Mouse (Mus musculus): ENCODE data around the gene Grhl3. TPM values are rescaled to one million over a fixed set of nuclear protein-coding genes. Genes with fewer than 3 reads are reported as not detected.

Grhl3 gene
- total RNA-seq, 1 experiment from 2014 or later: 0.38 TPM

- ATAC-seq (replicated peaks; ENCODE audit: insufficient number of reproducible peaks, low FRiP score, low TSS enrichment, poor library complexity, severe bottlenecking): no peak
Measured at GRCm38 (mm10) chr4:135505794-135506193, 67.6 kb downstream of the Grhl3 start.

- no peak for ATAC-seq (replicated peaks; ENCODE audit: insufficient number of reproducible peaks, low FRiP score, low TSS enrichment, poor library complexity, severe bottlenecking)
Measured at GRCm38 (mm10) chr4:135501587-135501986, 71.8 kb downstream of the Grhl3 start.

DNA sequence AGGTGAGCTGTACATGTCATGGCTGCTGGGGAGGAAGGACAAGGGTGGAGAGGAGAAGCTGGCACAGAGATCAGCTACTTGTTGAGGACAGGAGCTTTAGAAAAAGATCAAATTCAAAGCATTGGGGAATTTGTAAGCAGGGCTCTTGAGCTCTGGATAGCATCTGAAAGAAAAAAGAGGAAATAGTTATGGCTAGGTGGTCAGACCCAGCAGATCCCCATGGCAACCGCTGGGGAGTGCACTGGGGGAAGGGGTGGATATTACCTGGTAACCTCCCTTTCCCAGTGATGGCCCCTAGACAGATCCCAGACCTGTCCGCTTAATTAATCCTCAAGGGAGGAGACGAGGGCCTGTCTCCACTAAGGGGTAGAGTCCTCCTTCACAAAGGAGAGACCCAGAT lies 73.6 kb downstream of the Grhl3 start:
- no peak for ATAC-seq (replicated peaks; ENCODE audit: insufficient number of reproducible peaks, low FRiP score, low TSS enrichment, poor library complexity, severe bottlenecking)

- no peak for ATAC-seq (replicated peaks; ENCODE audit: insufficient number of reproducible peaks, low FRiP score, low TSS enrichment, poor library complexity, severe bottlenecking)
Measured at GRCm38 (mm10) chr4:135498136-135498535, 75.3 kb downstream of the Grhl3 start.

DNA sequence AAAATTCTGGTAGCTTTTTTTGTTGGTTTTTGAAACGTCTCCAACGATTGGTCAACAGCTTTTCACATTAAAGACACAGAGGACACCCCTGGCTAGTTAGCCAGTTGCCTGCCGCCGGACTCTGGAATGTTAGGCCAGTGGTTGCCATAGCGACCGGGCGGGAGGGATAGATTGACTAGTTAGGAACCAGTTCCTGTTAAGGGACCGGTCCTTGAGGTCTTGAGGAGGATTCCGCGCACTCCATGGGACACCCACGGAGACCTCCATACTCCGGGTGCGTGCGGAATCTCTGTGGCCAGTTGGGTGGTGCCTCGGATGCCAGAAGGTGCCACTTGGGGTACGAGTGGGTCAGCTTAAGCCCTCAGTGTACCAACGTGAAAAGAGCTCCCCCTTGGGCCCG lies 77.6 kb downstream of the Grhl3 start:
- no peak for ATAC-seq (replicated peaks; ENCODE audit: insufficient number of reproducible peaks, low FRiP score, low TSS enrichment, poor library complexity, severe bottlenecking)

GRCm38 (mm10) chr4:135495397-135495791 lies 78.0 kb downstream of the Grhl3 start:
- ATAC-seq (replicated peaks; ENCODE audit: insufficient number of reproducible peaks, low FRiP score, low TSS enrichment, poor library complexity, severe bottlenecking): no peak

- peak; percentile 87 for ATAC-seq (replicated peaks; ENCODE audit: insufficient number of reproducible peaks, low FRiP score, low TSS enrichment, poor library complexity, severe bottlenecking)
Measured at GRCm38 (mm10) chr4:135494521-135495396, 78.7 kb downstream of the Grhl3 start, which contains the start of the genes Stpg1 and Nipal3. Gene Stpg1 (plus strand): TSS chr4:135494790. Gene Nipal3 (minus strand): TSS chr4:135495038.

GRCm38 (mm10) chr4:135493691-135494520 lies 79.5 kb downstream of the Grhl3 start:
- no peak; the same call in 1 of the 2 replicates for ATAC-seq (replicated peaks; ENCODE audit: insufficient number of reproducible peaks, low FRiP score, low TSS enrichment, poor library complexity, severe bottlenecking)

DNA sequence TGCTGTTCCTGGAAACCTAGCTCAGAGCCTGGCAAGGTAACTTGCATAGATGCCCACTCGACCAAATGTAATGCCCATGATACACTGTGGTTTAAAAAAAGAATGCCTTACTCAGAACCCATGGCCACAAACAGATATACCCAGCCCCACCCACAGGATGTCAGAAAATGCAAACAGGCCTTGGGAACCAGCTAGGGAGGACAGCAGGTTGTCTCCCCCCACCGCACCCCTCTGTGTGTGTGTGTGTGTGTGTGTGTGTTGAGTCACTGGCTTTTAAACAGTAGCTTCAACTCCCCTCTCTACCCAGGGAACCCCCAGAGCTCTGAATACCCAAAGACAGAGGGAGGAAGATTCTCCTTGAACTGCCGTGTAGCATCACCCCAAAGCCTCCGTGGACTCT lies 80.2 kb downstream of the Grhl3 start:
- no peak for ATAC-seq (replicated peaks; ENCODE audit: insufficient number of reproducible peaks, low FRiP score, low TSS enrichment, poor library complexity, severe bottlenecking)

Other genes starting within 250 kb of the Grhl3 start
- gene Srrm1, start 220.3 kb downstream of the Grhl3 start, total RNA-seq (2017): 123 to 188 TPM (median 151 TPM) in 3 replicates
- gene Ncmap, start 175.4 kb downstream of the Grhl3 start, total RNA-seq (2017): not detected in 3 replicates
- gene Rcan3, start 139.8 kb downstream of the Grhl3 start, total RNA-seq (2017): 0.75 to 4.6 TPM (median 3.8 TPM) in 3 replicates
- gene Stpg1, start 78.8 kb downstream of the Grhl3 start, total RNA-seq (2017): not detected in 3 replicates
- 16.7 to 50.4 TPM (median 25.1 TPM) in 3 replicates for gene Nipal3, start 78.6 kb downstream of the Grhl3 start, total RNA-seq (2017)
- gene Ifnlr1, start 112.7 kb upstream of the Grhl3 start, total RNA-seq (2017): 0.53 TPM in 1 of 3 replicates, not detected in the others
- gene Il22ra1, start 154.5 kb upstream of the Grhl3 start, total RNA-seq (2017): not detected in 3 replicates
- gene Myom3, start 186.1 kb upstream of the Grhl3 start, total RNA-seq (2017): not detected in 3 replicates

All from monocyte, adult 5-6 weeks (primary cell).